Mouse (Mus musculus): ENCODE results near the gene Gm45785.

Gm45785 gene

DNA sequence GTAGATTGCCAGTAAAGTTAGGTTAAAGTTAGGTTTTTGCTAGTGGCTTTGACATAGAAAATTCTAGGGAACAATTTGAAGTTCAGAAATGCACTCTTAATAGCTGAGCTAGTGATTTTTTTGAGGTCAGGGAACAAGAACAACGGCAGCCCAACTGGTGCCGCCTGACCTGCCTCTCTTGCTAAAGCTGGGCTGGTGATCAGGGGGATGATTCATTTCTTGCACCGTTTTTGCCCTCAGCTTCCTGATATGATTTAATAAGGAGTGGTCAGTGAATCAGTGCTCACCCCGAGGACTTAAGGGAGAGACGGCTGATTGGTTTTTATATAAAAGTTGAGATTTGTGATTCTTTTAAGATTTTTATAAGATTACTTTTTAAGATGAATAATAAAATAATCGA is 24.7 kb downstream of the Gm45785 start:
- DNase-seq (ENCODE audit: low spot score in 2 of 2) = no peak

DNA sequence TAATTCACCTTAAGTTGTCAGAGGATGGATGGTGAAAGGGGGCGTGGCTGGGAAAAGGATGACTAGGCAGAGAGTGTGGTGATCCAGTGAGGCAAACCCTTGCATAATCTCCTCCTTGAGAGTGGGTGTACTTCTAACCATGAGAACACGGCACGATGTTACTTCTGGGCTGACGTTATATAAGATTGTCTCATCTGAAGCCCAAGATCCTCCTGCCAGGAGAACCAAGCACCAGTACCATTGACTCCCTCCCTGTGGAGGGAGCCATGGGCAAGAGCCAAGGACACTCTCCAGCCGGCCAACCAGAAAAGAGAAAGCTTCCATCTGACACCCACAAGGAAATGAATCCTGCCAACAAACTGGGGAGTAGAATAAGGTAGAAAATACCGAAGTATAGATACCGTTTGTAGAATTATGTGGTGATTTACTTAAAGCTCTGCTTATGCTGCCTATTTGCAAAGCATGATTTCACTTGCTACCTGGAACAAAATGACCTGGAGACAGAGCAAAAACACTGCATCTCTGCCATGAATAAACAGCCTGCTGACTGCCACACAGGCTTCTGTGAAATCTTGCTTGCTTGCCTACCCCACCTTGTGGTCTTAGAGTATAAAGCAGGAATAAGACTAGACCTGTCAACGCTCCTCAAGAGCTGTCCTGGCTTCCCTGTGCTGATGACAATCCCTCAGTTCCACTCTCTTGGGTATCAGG is 27.8 kb downstream of the Gm45785 start:
- peak; percentile 65 to 68 for DNase-seq (ENCODE audit: low spot score in 2 of 2)

DNA sequence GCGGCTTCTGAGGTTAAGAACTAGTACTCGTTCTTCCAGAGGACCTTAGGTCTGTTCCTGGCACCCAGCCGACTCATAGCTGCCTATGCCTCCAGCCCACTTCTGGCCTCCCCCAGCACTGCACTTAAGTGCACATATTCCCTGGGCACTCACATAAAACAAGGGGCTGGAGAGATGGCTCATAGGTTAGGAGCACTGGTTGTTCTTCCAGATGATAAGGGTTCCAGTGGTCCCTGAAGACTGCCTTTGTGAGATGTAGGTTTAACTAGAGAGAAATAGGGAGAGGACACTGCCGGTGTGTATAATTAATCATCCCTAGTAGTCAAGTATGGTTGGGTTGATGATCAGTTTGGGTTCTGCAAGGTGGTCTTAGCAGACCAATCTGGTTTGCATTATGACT is 33.4 kb downstream of the Gm45785 start:
- DNase-seq (ENCODE audit: low spot score in 2 of 2) = no peak

- DNase-seq (ENCODE audit: low spot score in 2 of 2) = peak; percentile 76 to 78
Measured at GRCm38 (mm10) chr7:140821653-140822329, 34.3 kb downstream of the Gm45785 start, which contains the start of gene Zfp941. TSS of gene Zfp941 (minus strand) at chr7:140822178.

DNA sequence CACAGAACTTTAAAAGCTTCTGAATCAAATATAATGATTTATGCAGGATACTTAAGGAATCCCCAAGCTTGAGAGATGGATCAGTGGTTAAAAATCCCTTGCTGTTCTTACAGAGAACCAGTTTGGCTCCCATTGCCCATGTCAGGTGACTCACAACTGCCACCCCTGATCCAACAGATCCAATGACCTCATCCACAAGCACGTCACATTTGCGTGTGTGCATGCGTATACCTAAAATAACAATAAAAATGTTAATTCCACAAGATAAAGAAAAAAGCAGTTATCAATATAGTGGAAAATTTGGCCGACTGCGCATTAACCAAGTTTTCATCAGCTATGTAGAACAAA is 34.9 kb downstream of the Gm45785 start:
- peak in 1 of 2 experiments; percentile 69 for DNase-seq (ENCODE audit: low spot score in 2 of 2)

GRCm38 (mm10) chr7:140820173-140820572 is 36.0 kb downstream of the Gm45785 start:
- DNase-seq (ENCODE audit: low spot score in 2 of 2) = no peak

- DNase-seq (ENCODE audit: low spot score in 2 of 2) = no peak
Measured at GRCm38 (mm10) chr7:140812850-140813249, 43.3 kb downstream of the Gm45785 start.

DNA sequence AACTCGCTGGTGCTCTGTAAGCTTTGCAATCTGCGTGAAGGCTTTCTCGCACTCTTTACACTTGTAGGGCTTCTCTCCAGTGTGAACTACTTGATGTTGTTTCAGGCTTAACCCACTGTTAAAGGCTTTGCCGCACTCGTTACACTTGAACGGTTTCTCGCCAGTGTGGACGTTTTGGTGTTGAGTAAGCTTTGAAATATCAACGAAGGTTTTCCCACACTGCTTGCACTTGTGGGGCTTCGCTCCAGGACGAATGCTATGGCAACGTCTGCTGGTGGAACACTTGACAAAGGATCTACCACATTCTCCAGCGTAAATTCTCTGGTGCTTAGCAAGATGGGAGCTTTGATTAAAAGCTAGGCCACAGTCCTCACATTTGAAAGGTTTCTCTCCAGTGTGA is 44.4 kb downstream of the Gm45785 start:
- no peak for DNase-seq (ENCODE audit: low spot score in 2 of 2)

GRCm38 (mm10) chr7:140810496-140810895 is 45.6 kb downstream of the Gm45785 start:
- no peak for DNase-seq (ENCODE audit: low spot score in 2 of 2)

- peak; percentile 67 to 79 for DNase-seq (ENCODE audit: low spot score in 2 of 2)
Measured at GRCm38 (mm10) chr7:140805704-140806103, 50.4 kb downstream of the Gm45785 start.

DNA sequence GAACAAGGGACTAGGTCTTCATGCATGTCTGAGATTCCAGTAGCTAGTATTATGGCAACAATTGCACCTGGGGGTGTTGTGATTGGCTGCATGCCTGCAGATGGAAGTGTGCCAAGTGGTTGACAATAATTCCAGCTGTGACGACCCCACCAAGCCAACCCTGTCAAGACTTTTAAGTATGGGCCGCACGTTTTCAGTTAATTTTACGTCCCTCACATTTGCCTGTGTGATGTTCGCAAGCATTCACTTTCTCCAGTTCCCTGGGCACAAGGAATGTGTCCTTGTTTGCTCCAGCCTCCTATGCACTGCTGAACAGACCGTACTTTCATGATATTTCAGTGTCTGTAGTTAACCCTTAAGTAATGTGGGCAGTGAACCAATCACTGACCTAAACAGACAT is 53.5 kb downstream of the Gm45785 start:
- DNase-seq (ENCODE audit: low spot score in 2 of 2) = no peak

DNA sequence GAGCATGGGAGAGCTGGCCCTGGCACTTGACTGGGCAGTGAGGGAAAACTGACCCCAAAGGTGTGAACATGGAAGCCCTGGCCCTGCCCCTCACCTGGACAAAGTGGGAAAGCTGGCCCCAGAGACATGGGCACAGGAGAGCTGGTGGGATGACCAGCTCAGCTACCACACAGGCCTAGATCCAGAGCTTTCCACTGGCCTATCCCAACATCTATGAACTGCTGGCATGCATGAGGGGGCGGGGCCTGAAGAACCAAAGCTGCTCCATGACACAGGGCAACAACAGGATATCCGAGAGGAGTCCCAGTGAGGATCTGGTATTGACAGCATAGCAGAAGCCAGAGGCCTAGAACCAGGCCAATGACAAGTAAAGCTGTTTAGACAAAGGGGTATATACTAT is 57.9 kb downstream of the Gm45785 start:
- DNase-seq (ENCODE audit: low spot score in 2 of 2) = no peak

DNA sequence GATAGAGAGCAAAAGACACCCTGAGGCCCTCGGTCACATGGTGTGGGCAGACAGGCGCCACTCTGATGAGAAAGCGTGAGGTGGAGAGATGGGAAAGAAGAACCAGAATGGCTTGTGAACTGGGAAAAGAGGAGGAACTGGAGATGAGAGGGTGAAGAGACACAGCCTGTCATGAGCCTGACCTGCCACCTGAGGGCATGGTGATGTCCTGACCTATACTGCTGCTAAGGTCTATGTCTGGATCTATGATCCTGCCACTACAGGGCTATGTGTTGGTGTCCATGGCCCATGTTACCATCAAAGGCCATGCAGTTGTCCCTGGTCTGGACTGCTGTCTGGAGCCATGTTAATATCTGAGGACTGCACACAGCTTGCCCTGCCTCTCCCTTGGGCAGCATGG is 58.5 kb downstream of the Gm45785 start:
- DNase-seq (ENCODE audit: low spot score in 2 of 2) = no peak

DNA sequence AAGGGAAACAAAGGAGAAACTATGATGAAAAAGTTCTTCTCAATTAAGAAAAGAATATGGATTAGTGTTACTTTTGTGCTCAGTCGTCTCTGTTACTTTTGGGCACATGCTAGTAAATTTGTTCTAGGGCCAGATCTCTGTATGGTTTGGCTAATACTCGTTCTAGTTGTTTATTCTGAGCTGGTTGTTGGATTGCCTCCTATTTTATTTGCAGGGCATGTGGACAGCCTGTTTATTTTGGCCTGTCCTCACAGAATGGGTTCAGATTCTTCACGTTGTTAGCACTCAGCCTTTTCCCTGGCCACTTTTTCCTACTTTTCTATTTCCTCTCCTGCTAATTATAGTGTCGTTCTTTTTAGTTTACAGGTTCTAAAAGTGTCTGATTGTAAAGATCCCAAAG is 62.6 kb downstream of the Gm45785 start:
- no peak for DNase-seq (ENCODE audit: low spot score in 2 of 2)

DNA sequence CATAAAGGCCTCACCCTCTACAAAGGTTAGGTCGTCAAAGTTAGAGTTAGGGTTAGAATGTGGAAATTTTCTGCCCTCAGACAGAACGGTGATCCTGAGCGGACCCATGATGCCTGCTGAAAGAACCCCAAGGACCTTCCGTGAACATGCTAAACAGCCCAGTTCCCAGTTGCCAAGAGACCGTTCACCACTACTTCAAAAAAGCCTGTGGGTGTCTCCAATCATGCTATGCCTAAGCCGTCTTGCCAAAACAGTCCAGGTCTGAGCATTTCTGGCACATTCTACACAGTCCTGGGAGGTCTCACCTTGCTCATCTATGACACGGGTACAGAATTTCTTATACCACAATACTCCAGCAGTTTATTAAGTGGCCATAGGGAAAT is 68.1 kb downstream of the Gm45785 start:
- DNase-seq (ENCODE audit: low spot score in 2 of 2) = no peak

DNA sequence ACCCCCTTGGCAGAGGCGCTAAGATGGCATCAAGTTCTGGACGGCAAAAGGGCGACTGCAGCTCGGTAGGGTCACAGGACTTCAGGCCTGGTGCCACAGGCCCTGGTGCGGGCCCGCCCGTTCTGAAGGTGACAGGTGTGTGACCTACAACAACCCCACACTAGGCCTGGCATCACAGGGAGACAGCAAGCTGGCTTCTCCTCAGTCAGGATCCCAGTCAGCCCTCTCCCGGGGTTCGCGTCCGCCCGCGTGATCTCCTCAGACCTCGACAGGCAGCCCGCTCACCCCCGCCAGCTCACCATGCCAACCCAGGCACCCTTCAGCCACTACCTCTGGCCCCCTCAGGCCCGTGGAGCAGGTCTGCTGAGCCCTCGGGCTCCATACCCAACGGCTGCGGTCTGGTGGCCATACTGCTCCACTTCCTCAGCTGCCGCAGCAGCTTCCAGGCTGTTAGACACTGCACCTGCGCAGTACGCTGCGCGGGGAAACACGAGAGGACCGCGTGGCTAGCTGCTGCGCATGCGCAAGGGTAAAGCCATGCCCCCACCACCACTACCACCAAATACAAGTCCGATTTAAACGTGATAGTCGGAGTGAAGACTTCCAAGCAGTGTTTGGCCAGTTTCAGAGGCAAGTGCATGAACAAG is 68.6 kb downstream of the Gm45785 start, which contains the start of gene Syce1:
Syce1 (minus strand) TSS at position 447 of the 647 bp plus-strand sequence.
- no peak for DNase-seq (ENCODE audit: low spot score in 2 of 2)

DNA sequence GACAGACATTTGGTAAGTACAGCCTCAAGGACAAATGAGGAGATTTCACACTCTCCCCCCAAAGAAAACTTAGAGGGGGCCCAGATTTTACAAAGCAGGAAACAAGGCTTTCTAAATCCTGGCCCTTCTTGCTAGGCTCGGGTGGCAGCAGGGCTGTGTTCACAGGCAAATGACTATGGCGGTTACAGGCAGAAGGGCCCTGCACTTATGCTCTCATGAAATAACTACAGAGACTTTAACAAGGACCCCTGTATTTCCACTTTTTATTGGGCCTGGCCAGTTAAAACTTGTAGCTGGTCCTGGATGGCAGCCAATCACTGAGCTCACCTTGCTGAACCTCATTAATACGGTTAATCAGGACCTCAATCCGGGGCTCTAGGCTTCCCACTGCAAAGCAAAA is 75.6 kb downstream of the Gm45785 start:
- no peak for DNase-seq (ENCODE audit: low spot score in 2 of 2)

All from right cerebral cortex, adult 2 months (tissue).